Mouse (Mus musculus): ENCODE results near the gene Pnpla2. TPM values are rescaled to one million over a fixed set of nuclear protein-coding genes. Genes with fewer than 3 reads are reported as not detected.

The Pnpla2 gene
- total RNA-seq, 1 experiment from 2014 or later, result 74.4 TPM

GRCm38 (mm10) chr7:141464603-141465201 is 9.7 kb downstream of the Pnpla2 start:
- ATAC-seq (ENCODE audit: extremely low read depth, insufficient number of reproducible peaks, low FRiP score, poor library complexity, severe bottlenecking), result no peak

GRCm38 (mm10) chr7:141465388-141466044 is 10.5 kb downstream of the Pnpla2 start:
- ATAC-seq (ENCODE audit: extremely low read depth, insufficient number of reproducible peaks, low FRiP score, poor library complexity, severe bottlenecking), result no peak

GRCm38 (mm10) chr7:141466045-141466394 is 11.0 kb downstream of the Pnpla2 start:
- no peak for ATAC-seq (ENCODE audit: extremely low read depth, insufficient number of reproducible peaks, low FRiP score, poor library complexity, severe bottlenecking)

- no peak for ATAC-seq (ENCODE audit: extremely low read depth, insufficient number of reproducible peaks, low FRiP score, poor library complexity, severe bottlenecking)
Measured at GRCm38 (mm10) chr7:141466607-141467148, 11.7 kb downstream of the Pnpla2 start.

- peak; percentile 36 for ATAC-seq (ENCODE audit: extremely low read depth, insufficient number of reproducible peaks, low FRiP score, poor library complexity, severe bottlenecking)
Measured at GRCm38 (mm10) chr7:141467230-141468030, 12.4 kb downstream of the Pnpla2 start, which contains the start of gene Cd151. Cd151 (plus strand) TSS chr7:141467392.

- no peak for ATAC-seq (ENCODE audit: extremely low read depth, insufficient number of reproducible peaks, low FRiP score, poor library complexity, severe bottlenecking)
Measured at GRCm38 (mm10) chr7:141468164-141468521, 13.1 kb downstream of the Pnpla2 start.

DNA sequence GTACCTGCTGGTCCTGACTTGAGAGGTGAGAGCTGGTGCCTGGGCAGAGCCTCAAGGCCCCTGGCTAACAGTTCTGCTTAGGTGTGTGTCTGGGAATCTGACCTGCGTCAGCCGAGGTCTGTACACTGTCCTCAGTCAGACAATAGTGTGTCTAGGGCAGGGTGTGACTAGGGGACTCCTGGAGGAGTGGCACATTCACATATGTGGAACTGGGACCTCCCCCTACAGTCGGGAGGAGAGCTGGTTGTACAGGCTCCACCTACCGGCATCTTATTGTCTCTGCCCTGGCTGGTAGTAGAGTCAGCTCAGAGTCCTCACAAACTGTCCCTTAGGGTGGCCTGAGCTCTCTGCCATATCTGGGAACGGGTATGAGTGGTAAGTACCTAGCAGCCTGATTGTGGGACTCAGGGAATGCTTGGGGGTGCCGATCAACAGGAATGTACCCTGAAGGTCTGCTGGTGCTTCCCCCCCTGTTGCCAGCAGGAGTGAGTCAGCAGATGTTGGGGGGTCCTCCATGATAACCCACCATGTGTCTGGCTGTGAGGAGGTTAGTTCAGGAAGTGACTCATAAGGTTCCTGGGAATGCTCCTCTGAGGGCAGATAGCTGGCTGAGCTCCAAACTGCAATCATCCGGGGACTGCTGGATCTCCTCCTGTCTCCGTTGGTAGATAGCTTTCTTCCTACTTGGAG is 13.7 kb downstream of the Pnpla2 start:
- peak; percentile 61 for ATAC-seq (ENCODE audit: extremely low read depth, insufficient number of reproducible peaks, low FRiP score, poor library complexity, severe bottlenecking)

GRCm38 (mm10) chr7:141469352-141469751 is 14.4 kb downstream of the Pnpla2 start:
- ATAC-seq (ENCODE audit: extremely low read depth, insufficient number of reproducible peaks, low FRiP score, poor library complexity, severe bottlenecking), result no peak

DNA sequence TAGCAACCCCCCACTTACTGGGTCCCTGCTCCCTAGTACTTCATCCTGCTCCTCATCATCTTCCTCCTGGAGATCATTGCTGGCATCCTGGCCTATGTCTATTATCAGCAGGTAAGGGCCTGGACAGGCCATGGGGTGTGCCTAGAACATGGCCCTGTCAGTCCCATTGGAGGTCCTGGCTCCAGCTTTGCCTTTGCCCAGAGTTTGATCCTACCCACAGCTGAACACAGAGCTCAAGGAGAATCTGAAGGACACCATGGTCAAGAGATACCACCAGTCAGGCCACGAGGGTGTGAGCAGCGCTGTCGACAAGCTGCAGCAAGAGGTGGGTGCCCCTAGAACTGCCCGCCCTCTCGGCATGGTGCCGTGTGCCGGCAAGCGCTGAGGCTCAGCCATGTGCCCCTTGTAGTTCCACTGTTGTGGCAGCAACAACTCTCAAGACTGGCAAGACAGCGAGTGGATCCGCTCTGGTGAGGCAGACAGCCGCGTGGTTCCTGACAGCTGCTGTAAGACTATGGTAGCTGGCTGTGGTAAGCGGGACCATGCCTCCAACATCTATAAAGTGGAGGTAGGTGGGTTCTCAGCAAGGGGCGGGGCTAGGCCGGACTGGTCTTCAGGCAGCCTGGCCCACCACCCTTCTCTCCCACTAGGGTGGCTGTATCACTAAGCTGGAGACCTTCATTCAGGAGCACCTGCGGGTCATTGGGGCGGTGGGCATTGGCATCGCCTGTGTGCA is 15.1 kb downstream of the Pnpla2 start:
- ATAC-seq (ENCODE audit: extremely low read depth, insufficient number of reproducible peaks, low FRiP score, poor library complexity, severe bottlenecking), result no peak

DNA sequence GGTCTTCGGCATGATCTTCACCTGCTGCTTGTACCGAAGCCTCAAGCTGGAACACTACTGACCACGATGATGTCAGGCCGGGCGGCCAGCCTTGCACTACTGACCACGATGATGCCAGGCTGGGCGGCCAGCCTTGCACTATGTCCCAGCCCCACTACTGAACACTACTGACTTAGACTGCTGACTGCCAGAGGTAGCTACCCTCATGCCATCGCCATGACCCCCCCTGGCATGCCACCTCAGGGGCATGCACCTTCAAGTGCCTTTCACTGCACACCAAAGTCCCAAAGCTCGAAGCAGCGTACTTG is 15.6 kb downstream of the Pnpla2 start:
- no peak for ATAC-seq (ENCODE audit: extremely low read depth, insufficient number of reproducible peaks, low FRiP score, poor library complexity, severe bottlenecking)

- no peak for ATAC-seq (ENCODE audit: extremely low read depth, insufficient number of reproducible peaks, low FRiP score, poor library complexity, severe bottlenecking)
Measured at GRCm38 (mm10) chr7:141471236-141471635, 16.2 kb downstream of the Pnpla2 start.

- ATAC-seq (ENCODE audit: extremely low read depth, insufficient number of reproducible peaks, low FRiP score, poor library complexity, severe bottlenecking), result no peak
Measured at GRCm38 (mm10) chr7:141472226-141472625, 17.2 kb downstream of the Pnpla2 start.

DNA sequence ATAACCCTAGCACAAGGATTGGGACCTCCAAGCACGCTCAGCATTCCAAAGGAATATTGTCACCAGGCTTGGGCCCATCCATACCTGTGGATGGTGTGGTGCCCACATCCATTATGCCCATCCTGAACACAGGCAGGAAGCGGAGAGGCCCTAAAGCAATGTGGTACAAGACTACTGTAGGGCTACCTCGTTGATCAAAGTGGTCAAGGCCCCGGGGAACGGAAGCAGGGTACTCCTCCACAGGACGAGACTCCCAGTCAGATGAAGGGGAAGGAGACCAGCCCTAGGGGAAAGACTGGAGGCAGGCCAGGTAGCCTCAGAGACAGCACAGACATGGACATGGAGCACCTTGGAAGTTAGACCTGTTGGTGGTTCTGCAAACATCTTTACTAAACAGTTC is 17.8 kb downstream of the Pnpla2 start:
- no peak for ATAC-seq (ENCODE audit: extremely low read depth, insufficient number of reproducible peaks, low FRiP score, poor library complexity, severe bottlenecking)

DNA sequence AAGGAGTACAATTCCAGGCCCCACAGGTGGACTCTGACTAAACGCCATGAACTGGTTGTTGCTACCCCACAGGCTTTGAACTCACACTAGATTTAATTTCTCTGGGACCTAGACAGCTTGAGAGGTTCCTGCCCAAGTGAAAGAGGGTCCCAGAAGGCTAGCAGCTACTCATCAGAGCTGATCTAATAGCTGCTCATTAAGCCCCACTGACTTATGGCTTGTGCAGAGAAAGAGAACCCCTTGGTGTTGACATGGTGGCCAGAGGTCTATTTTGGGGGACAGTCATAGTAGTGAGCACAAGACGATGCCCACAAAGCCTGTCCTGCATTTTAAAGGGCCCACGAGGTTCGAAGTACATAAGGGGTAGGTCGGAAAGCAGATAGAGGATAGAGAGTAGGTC is 19.2 kb downstream of the Pnpla2 start:
- ATAC-seq (ENCODE audit: extremely low read depth, insufficient number of reproducible peaks, low FRiP score, poor library complexity, severe bottlenecking), result no peak

DNA sequence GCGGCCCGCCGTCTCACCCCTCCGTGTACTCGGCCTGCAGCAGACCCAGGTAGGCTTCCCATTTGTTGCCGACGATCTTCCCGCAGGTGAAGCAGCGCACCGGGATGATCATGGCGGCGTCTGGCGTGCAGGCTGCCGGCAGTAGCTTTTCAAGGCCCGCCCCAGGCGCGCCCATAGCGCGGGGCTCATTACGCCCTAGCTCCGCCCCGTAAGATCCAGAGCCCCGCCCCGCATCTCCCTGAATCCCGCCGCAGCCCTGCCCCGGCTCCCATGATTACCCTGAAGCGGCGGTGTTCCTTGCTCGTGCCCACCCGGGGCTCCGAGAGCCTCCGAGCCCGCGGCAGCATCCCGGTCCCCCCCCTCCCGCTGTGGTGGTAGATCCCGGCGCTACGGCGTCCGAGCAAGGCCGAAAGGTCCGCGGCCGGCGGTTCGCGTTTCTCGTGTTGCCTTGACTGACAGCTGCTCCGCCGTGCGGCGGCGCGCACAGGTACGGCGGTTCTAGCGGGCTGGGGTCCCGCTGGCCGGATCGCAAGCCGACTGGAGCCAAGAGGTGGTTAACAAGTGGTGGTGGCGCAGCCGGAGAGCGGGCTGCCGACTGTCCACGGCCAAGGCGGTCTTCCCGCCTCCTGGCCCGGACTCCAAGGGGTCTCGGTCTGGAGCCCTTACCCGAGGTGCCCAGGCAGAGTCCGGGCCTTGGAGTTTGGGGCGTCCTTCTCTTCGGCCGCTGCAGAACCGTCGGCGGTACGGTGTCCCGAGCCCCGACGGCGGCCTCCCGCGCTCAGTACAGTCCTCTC is 20.2 kb downstream of the Pnpla2 start, which contains the start of the genes Polr2l and Tspan4:
Gene Polr2l, minus strand, starts transcription at position 122 of the 794 bp plus-strand sequence.
Gene Tspan4, plus strand, starts transcription at position 230 of the 794 bp plus-strand sequence.
- ATAC-seq (ENCODE audit: extremely low read depth, insufficient number of reproducible peaks, low FRiP score, poor library complexity, severe bottlenecking), result peak; percentile 72

GRCm38 (mm10) chr7:141475805-141476158 is 20.8 kb downstream of the Pnpla2 start:
- no peak for ATAC-seq (ENCODE audit: extremely low read depth, insufficient number of reproducible peaks, low FRiP score, poor library complexity, severe bottlenecking)

- ATAC-seq (ENCODE audit: extremely low read depth, insufficient number of reproducible peaks, low FRiP score, poor library complexity, severe bottlenecking), result no peak
Measured at GRCm38 (mm10) chr7:141476226-141476980, 21.4 kb downstream of the Pnpla2 start.
